Mouse (Mus musculus) layer of hippocampus, adult 9-10 months (tissue): Measurements from ENCODE around the gene St8sia2.
A peak's percentile ranks its signal among the peaks of the same experiment; 100 is the strongest.

ENCODE experiments used
- DNase-seq: peaks from one replicate; pipeline ENCODE4 v3.0.0; 2022; ENCODE audit warnings: low spot score

The St8sia2 gene

DNA sequence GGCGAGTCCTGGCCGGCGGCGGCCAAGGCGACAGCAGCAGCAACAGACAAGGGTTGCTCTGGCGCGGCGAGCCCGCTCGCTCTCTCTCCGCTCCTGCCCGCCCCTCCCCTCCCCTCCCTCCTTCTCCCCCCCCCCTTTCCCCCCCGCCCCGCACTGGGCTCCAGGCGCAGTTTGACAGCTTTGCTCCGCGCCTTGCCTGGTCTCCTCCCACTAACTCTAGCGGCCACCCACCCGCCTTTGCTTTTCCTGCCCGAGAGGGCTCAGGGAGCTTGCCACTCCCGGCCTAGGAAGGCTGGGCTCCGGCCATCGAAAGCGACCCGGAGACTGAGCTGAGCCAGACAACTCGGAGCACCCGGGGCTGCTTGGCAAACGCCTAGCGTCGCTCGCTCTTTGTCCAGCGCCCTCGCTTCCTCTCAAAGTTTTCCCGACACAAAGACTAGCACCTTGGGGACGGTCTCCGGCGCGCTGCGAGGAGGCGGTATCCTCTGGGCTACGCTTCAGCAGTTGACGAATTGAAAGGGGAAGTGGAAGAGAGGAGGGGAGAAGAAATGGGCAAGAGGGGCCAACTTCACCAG lies at the start of gene St8sia2:
St8sia2 (minus strand) TSS at position 90 of the 575 bp plus-strand sequence.
- DNase-seq: no peak

DNA sequence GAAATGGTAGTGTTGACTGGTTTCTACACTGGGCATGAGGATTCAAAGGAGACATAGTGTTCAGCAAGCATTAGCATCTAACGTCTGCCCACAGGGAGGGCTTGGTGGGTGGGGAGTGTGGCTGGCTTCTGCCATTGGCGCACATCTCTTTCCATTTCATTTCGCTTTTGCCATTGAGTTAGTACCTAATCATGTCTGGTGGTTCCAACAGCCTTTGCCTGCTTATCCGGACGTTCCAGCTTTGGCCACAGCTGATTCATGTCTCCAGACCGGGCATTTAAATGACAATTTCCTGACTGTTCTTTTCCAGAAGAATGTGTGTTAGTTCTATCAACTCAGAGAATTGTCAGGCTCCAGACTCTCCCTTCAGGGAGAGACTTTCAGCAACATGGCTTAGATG lies 47.6 kb upstream of the St8sia2 start:
- DNase-seq: no peak

- no peak for DNase-seq
Observed at GRCm38 (mm10) chr7:74060306-74060946, 46.9 kb upstream of the St8sia2 start.

DNA sequence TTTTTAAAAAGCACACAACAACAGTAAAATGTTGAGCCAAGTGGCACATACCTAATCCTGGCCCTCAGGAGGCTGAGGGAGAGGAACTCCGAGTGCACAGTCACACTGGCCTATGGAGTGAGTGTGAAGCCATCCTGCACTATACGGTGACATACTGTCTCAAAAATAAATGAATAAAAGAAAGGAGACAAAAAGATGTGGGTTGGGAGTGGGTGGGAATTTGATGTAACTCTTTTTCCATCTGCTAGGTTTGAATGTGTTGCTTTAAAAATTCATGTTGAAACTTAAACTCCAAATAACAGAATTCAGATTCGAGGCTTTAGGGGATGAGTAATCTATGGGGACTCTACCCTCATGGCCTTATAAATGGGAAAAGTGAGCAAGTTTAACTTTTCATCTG lies 46.2 kb upstream of the St8sia2 start:
- DNase-seq: no peak

GRCm38 (mm10) chr7:74055753-74056152 lies 42.3 kb upstream of the St8sia2 start:
- no peak for DNase-seq

DNA sequence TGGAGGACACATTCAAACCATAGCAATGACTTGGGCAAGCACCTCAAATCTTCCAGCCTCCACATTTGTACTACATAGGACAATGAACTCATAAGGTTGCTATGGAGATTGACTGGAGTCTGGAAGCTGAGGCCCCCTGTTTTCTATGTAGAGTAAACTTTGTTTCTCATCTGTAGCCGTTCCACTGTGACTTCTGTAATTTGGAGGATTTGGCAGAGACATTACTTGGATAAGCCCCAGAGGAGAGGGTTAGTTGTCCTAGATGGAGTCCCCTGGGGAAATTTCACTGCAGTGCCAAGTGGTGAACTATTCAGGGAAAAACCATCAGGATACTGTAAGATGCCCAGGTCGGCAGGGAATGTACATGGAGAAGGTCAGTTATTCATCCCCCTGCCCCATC lies 34.1 kb upstream of the St8sia2 start:
- DNase-seq: no peak

- DNase-seq: no peak
Observed at GRCm38 (mm10) chr7:74045166-74045957, 31.9 kb upstream of the St8sia2 start.

- DNase-seq: no peak
Observed at GRCm38 (mm10) chr7:74043562-74044138, 30.2 kb upstream of the St8sia2 start.

DNA sequence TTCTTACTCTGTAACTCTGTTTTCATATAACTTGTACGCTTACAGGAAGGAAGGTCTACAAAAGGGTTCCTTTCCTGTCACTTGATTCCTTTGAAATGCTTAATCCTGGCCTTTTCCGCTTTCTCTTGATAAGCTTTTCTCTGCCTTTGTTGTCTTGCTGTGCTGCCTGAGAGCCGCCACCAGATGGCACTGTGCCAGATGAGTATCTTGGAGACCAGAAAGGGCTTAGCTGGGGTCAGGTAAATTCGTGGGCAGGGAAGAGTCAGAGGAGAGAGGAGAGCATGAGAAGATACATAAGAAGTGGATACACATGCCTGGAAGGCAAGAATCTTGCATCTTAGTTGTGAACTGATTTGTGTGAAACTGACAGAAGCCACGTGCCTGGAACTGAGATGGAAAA lies 11.5 kb upstream of the St8sia2 start:
- peak; percentile 18 for DNase-seq

DNA sequence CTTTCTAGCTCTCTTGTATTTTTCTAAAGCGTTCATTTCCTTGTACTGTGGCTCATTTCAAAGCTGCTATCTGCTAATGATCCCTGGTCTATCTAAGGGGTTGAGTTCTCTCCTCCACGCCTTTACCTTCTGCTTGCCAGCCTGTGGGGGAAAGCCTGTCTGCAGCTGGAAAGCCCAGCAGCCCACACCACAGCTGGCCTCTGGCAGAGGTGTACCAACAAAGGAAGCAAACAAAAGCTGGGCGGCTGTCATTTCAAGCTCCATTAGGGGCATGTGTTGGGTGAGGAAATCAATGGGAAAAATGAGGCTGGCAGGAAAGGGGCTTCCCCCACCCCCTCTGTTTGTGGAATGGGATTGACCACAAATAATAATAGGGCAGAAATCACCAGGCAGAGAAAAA lies 10.7 kb upstream of the St8sia2 start:
- no peak for DNase-seq

DNA sequence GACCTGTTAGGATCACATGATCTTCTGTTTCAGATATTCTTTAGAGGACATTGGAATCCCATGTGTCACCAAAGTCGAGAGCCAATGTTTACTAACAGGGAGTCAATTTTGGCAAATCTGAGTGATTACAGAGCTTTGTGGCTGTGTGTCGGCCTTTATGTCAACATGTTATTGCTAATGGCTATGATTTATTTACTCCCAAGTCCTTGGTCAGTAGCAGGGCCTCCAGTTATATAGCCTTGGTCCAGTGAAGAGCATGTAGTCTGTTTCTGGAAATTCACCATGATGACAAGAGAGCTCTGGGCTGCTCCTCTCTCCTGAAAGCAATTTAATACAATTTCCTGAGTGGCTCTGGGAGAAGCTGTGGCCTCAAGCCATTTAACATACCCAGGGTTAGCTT lies 9.1 kb upstream of the St8sia2 start:
- no peak for DNase-seq

DNA sequence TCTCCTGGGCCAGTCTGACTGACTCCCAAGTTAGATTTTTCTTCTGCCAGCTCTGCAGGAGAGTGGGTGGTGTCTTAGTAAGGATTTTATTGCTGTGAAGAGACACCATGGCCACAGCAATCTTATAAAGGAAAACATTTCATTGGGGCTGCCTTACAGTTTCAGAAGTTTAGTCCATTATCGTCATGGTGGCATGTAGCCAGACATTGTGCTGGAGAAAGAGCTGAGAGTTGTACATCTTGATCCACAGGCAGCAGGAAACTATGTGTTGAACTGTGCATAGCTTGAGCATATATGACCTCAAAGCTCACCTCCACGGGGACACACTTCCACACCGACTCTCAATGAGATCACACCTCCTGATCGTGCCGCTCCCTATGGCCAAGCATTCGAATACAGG lies 8.3 kb upstream of the St8sia2 start:
- no peak for DNase-seq

DNA sequence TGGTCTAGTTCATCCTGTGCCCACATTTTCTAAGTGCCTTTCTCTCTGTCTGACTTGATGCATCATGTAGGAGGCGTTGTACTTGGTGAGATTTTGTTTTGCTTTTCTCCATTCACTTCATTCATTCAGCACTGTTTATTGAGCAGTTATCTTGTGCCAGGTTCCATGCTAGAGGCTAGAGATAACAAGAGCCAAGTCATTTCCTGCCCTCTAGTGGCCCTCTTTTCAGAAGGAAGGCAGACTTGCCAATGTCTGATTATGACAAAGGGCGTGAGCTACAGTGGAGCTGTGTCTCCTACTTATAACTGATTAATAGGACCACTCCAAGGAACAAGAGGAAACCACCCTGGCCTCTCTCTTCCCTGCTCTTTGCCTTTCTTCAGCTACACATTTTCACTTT lies 3.1 kb upstream of the St8sia2 start:
- no peak for DNase-seq

GRCm38 (mm10) chr7:74012858-74013600 lies 461 bp downstream of the St8sia2 start:
- no peak for DNase-seq

DNA sequence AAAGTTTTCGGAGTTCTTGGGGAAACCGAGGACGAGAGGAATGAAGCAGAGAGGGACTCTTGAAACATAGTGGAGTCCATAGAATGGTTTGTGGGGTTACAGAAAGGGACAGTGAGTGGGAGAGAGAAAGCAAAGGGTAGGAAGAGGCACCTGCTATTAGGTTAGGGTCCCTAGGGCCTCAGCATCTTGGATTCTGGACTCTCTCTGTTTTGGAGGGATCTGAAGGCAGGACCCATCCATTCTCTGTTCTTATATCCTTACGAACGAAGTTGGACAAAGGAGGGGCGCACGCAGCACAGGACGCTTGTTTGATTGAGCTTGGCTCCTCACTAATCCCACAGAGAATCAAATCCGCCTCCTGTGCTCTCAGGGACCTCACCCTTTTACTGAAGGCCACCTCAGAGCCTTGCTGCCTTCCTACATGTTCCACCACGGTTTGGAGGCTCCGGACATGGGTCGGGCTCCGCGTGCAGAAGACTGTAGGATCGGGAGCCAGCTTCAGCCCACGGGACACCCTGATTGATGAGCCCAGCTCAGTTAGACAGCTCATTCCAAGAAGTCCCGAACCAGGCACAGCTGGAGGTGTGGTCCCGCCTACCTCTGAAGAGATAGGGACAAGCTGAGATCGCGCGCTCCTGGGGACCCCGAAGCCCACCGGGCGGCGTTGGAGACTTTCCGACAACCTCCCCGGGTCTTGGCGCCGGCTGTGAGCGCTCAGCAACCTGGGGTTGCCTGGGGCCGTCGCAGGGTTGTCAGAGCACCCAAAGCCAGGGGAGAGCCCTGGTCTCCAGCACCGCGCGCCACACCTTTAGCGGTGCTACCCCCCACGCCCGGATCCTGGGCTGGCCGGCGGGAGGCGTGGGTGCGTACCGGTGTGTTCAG lies 1.3 kb downstream of the St8sia2 start:
- no peak for DNase-seq

DNA sequence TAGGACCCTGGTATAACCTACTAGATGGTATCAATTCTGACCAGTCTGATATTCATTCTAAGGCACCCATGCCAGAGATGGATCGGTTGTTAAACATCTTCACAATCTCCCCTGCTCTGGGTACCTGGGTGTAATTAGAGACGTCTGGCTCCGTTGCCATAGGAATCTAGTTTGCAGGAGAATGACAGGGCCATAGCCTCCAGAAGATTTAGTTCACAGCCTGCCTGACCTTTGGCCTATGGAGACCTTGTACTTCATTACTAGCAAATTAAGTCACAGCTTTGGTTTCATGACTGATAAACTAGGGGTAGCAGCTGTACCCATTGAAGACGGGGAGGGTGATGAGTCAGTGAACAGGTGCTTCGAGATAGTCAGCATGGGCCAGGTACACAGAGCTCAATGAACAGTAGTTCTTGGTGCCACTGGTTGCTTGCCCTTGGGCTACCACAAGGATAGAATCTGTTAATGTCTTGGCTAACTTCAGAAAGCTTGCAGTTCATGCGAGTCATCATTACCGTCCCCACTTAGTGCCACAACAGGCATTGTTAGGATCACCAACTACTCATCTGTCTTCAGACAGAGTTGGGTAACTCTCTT lies 4.4 kb downstream of the St8sia2 start:
- no peak for DNase-seq

DNA sequence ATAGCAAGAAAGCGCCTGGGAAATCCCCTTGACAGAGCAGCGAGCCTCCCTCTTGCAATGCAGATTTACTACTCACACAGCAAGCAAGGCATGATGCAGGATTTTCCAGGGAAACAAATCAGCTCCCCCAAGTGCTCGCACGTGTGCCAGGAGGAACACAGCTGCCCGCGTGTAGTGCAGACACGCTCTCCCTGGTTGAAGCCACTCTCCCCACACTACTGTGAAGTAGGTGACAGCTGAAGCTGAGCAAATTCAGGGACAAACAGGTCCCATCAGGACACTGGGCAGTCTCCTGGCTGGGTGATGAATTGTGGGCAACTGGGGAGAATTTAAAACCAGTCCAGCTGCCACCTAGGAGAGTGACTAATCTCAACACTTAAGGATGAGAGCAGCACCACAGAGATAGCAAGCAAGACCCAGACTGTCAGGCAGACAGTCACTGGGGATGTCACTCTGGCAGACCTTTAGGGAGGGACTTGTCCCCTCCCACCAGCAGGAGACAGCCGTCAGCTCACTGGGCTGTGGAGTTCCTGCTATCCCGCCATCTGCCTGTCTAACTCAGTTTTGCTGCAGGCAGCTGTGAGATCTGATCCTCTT lies 6.6 kb downstream of the St8sia2 start:
- no peak for DNase-seq

GRCm38 (mm10) chr7:74006364-74006763 lies 7.1 kb downstream of the St8sia2 start:
- no peak for DNase-seq

GRCm38 (mm10) chr7:74000743-74001510 lies 12.6 kb downstream of the St8sia2 start:
- no peak for DNase-seq

DNA sequence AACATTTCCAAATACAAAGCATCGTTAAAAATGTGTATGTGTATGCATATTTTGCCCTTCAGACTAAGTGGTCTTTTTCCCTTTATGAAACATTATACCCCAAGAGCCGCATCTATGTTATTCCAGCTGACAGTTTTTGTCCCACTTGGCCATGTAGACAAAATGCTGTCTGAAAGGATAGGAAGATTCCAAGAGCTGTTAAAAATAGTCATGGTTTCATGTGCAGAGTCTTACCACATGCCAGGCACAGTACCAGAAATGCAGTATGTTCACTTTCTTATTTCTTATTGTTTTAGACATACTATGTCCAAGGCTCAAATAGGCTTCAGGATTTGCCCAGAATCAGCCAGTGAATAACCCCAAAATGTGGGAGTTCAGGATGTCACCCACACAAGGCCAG lies 24.1 kb downstream of the St8sia2 start:
- DNase-seq: no peak
